Mouse (Mus musculus) thymus, postnatal 0 days (tissue): ENCODE measurements at regions not wholly inside any gene's neighbourhood (a gene's known extent, or its start where the extent isn't known, plus 50 kb on each side); places are given as distances from the start of the nearest gene placed in this dataset.
"Not testable (repeated sequence)": the region's sequence is repeated elsewhere in the genome, so short reads cannot be mapped to it uniquely, and the experiment has no call there.

Source experiments
- DNase-seq: peaks from one replicate; pipeline ENCODE4 v3.0.0-alpha.2; 2015; ENCODE audit warnings: low spot score

GRCm38 (mm10) chr10:20891426-20891825 lies 60.9 kb upstream of the Ahi1 start:
- no peak for DNase-seq

GRCm38 (mm10) chr10:20883618-20884017 lies 68.7 kb upstream of the Ahi1 start:
- DNase-seq = no peak

GRCm38 (mm10) chr10:20882599-20882998 lies 69.7 kb upstream of the Ahi1 start:
- peak; percentile 80 for DNase-seq

- peak; percentile 4 for DNase-seq
Measured at GRCm38 (mm10) chr10:20880251-20880650, 72.1 kb upstream of the Ahi1 start.

- no peak for DNase-seq
Measured at GRCm38 (mm10) chr10:20879482-20879881, 72.9 kb upstream of the Ahi1 start.

GRCm38 (mm10) chr10:20867076-20867475 lies 85.3 kb upstream of the Ahi1 start:
- DNase-seq = no peak

- no peak for DNase-seq
Measured at GRCm38 (mm10) chr10:20865031-20865430, 87.3 kb upstream of the Ahi1 start.

GRCm38 (mm10) chr10:20857413-20857812 lies 94.9 kb upstream of the Ahi1 start:
- no peak for DNase-seq

- DNase-seq = peak; percentile 22
Measured at GRCm38 (mm10) chr10:20854621-20855363, 97.6 kb upstream of the Ahi1 start.

GRCm38 (mm10) chr10:20847287-20847686 lies 105.1 kb upstream of the Ahi1 start:
- no peak for DNase-seq

- no peak for DNase-seq
Measured at GRCm38 (mm10) chr10:20843277-20843676, 109.1 kb upstream of the Ahi1 start.

- DNase-seq = no peak
Measured at GRCm38 (mm10) chr10:20842131-20842530, 110.2 kb upstream of the Ahi1 start.

GRCm38 (mm10) chr10:20841430-20842040 lies 110.8 kb upstream of the Ahi1 start:
- DNase-seq = no peak

GRCm38 (mm10) chr10:20838685-20839425 lies 113.5 kb upstream of the Ahi1 start:
- no peak for DNase-seq

- not testable (repeated sequence) for DNase-seq
Measured at GRCm38 (mm10) chr10:20836816-20837215, 111.9 kb upstream of the Pde7b start.

GRCm38 (mm10) chr10:20834806-20835575 lies 110.1 kb upstream of the Pde7b start:
- DNase-seq = peak; percentile 47

GRCm38 (mm10) chr10:20828304-20828703 lies 103.4 kb upstream of the Pde7b start:
- no peak for DNase-seq

- no peak for DNase-seq
Measured at GRCm38 (mm10) chr10:20827473-20827872, 102.6 kb upstream of the Pde7b start.

- no peak for DNase-seq
Measured at GRCm38 (mm10) chr10:20818548-20818947, 93.7 kb upstream of the Pde7b start.

GRCm38 (mm10) chr10:20799792-20800191 lies 74.9 kb upstream of the Pde7b start:
- DNase-seq = no peak

GRCm38 (mm10) chr10:20798400-20798799 lies 73.5 kb upstream of the Pde7b start:
- no peak for DNase-seq

GRCm38 (mm10) chr10:20793956-20794355 lies 69.1 kb upstream of the Pde7b start:
- DNase-seq = no peak
